Mouse (Mus musculus) lung, postnatal 0 days (tissue): ENCODE data around the gene Map4k1. TPM values are rescaled to one million over a fixed set of nuclear protein-coding genes. Genes with fewer than 3 reads are reported as not detected.

ENCODE experiments used
- ATAC-seq: fragments of 200-750 bp; cut with Nextera tagmentation; 2 replicates; pipeline ENCODE4 v1.8.0; 2017; ENCODE audit warnings: moderate library complexity
- DNase-seq: peaks from one replicate; pipeline ENCODE4 v3.0.0-alpha.2; 2016; ENCODE audit warnings: low spot score
- H3K27ac ChIP-seq: fragments of 300-500 bp; sonication (generic); 2 replicates; pipeline ENCODE4 v1.5.1; 2014; ENCODE audit warnings: antibody characterized with exemption, mild to moderate bottlenecking, low read length, mixed read lengths
- H3K27me3 ChIP-seq: fragments of 300-500 bp; sonication (generic); replicated peaks from 2 replicates; pipeline ENCODE4 v1.6.1; 2014; ENCODE audit warnings: low read length, mixed read lengths; ENCODE audit not compliant: insufficient read depth
- H3K36me3 ChIP-seq: fragments of 300-500 bp; sonication (generic); 2 replicates; pipeline ENCODE4 v1.6.1; 2014; ENCODE audit warnings: low read length, mixed read lengths; ENCODE audit not compliant: insufficient read depth
- H3K4me1 ChIP-seq: fragments of 300-500 bp; sonication (generic); 2 replicates; pipeline ENCODE4 v1.6.1; 2014; ENCODE audit warnings: antibody characterized with exemption, low read depth, low read length, mixed read lengths; ENCODE audit not compliant: insufficient read depth
- H3K4me2 ChIP-seq: fragments of 300-500 bp; sonication (generic); replicated peaks from 2 replicates; pipeline ENCODE4 v1.6.1; 2014; ENCODE audit warnings: low read depth, mild to moderate bottlenecking, low read length, moderate library complexity, mixed read lengths
- H3K4me3 ChIP-seq: fragments of 300-500 bp; sonication (generic); 2 replicates; pipeline ENCODE4 v1.5.1; 2014; ENCODE audit warnings: low read depth, low read length
- H3K9ac ChIP-seq: fragments of 300-500 bp; sonication (generic); replicated peaks from 2 replicates; pipeline ENCODE4 v1.6.1; 2014; ENCODE audit warnings: low read depth, mild to moderate bottlenecking
- H3K9me3 ChIP-seq: fragments of 300-500 bp; sonication (generic); 2 replicates; pipeline ENCODE4 v1.6.1; 2016; ENCODE audit warnings: low read length, mixed read lengths
- CTCF ChIP-seq: IDR thresholded peaks from 2 replicates; pipeline ENCODE4 v1.5.1; 2016; ENCODE audit warnings: antibody characterized with exemption, mild to moderate bottlenecking
- EP300 ChIP-seq: IDR thresholded peaks from 2 replicates; pipeline ENCODE4 v1.6.1; 2016; ENCODE audit warnings: antibody characterized with exemption, mild to moderate bottlenecking, control low read depth
- WGBS: fragments of 180-500 bp; shearing (Covaris S2); extraction: QIAGEN DNeasy Blood & Tissue Kit; methylation state at CpG from one replicate; pipeline ENCODE4 v1.1.7; 2014; 5-methylcytosine and 5-hydroxymethylcytosine counted together
- polyA plus RNA-seq: library from polyadenylated mRNA; unstranded; fragments of >200 nt; fragmentation: Nextera tagmentation; extraction: Ambion mirVana; gene quantifications from 2 replicates; pipeline ENCODE4 v1.2.1, GENCODE M21; 2015

Gene Map4k1
- polyA plus RNA-seq, 1 experiment from 2014 or later: 3.5 TPM

GRCm38 (mm10) chr7:29008171-29008570 lies 26.3 kb downstream of the Map4k1 start:
- no peak overlapping the region for H3K4me2 ChIP-seq
- WGBS: 86% methylated on average over 10 of the region's 10 CpGs
- H3K27me3 ChIP-seq: no peaks in the 10 kb centered on the region
- no peaks in the 10 kb centered on the region for H3K4me1 ChIP-seq
- H3K36me3 ChIP-seq: no peaks in the 10 kb centered on the region
- TF ChIP-seq EP300 (no peak), CTCF (no peak)
- no peak overlapping the region for H3K9ac ChIP-seq
- no peak overlapping the region for H3K27ac ChIP-seq
- H3K9me3 ChIP-seq: no peaks in the 10 kb centered on the region
- no peak for DNase-seq
- no peak for ATAC-seq
- no peak overlapping the region for H3K4me3 ChIP-seq

- TF ChIP-seq EP300 (no peak), CTCF (no peak)
- 50% methylated on average over 9 of the region's 9 CpGs for WGBS
- ATAC-seq: no peak
- Histone ChIP-seq H3K27me3 (no peaks in the 10 kb centered on the region), H3K36me3 (no peaks in the 10 kb centered on the region), H3K9ac (no peak overlapping the region), H3K4me3 (no peak overlapping the region), H3K4me1 (no peaks in the 10 kb centered on the region), H3K9me3 (no peaks in the 10 kb centered on the region), H3K4me2 (no peak overlapping the region), H3K27ac (no peak overlapping the region)
- peak; percentile 22 for DNase-seq
Observed at GRCm38 (mm10) chr7:29008714-29009113, 26.9 kb downstream of the Map4k1 start.

- 97% methylated on average over 1 of the region's 1 CpGs for WGBS
- DNase-seq: no peak
- ATAC-seq: no peak
- Histone ChIP-seq H3K4me1 (peaks cover 2% of the 10 kb centered on the region; the same call in 1 of the 2 replicates), H3K27me3 (peaks cover 17% of the 10 kb centered on the region; the same call in 1 of the 2 replicates), H3K9ac (no peak overlapping the region), H3K4me3 (no peak overlapping the region), H3K4me2 (no peak overlapping the region), H3K36me3 (no peaks in the 10 kb centered on the region), H3K27ac (no peak overlapping the region), H3K9me3 (no peaks in the 10 kb centered on the region; the same call in 1 of the 2 replicates)
- TF ChIP-seq EP300 (no peak), CTCF (peak; percentile 23)
Observed at GRCm38 (mm10) chr7:29014984-29015383, 33.1 kb downstream of the Map4k1 start.

- H3K4me1 ChIP-seq: peaks cover 2% of the 10 kb centered on the region; the same call in 1 of the 2 replicates
- WGBS: 78% methylated on average over 7 of the region's 7 CpGs
- DNase-seq: no peak
- no peak overlapping the region for H3K4me2 ChIP-seq
- no peaks in the 10 kb centered on the region for H3K36me3 ChIP-seq
- no peak overlapping the region for H3K4me3 ChIP-seq
- no peak for TF ChIP-seq EP300
- TF ChIP-seq CTCF: no peak
- H3K27ac ChIP-seq: no peak overlapping the region
- H3K27me3 ChIP-seq: peaks cover 19% of the 10 kb centered on the region; the same call in 1 of the 2 replicates
- no peak overlapping the region for H3K9ac ChIP-seq
- no peak for ATAC-seq
- H3K9me3 ChIP-seq: no peaks in the 10 kb centered on the region; the same call in 1 of the 2 replicates
Observed at GRCm38 (mm10) chr7:29016440-29016839, 34.6 kb downstream of the Map4k1 start.

GRCm38 (mm10) chr7:29017222-29017621 lies 35.4 kb downstream of the Map4k1 start:
- WGBS: 71% methylated on average over 7 of the region's 7 CpGs
- peaks cover 19% of the 10 kb centered on the region; the same call in 1 of the 2 replicates for H3K27me3 ChIP-seq

GRCm38 (mm10) chr7:29019447-29020220 lies 37.8 kb downstream of the Map4k1 start:
- TF ChIP-seq CTCF (no peak), EP300 (no peak)
- DNase-seq (no peak), ATAC-seq (no peak)
- H3K4me1 ChIP-seq: peaks cover 2% of the 10 kb centered on the region; the same call in 1 of the 2 replicates
- no peaks in the 10 kb centered on the region; the same call in 1 of the 2 replicates for H3K9me3 ChIP-seq
- H3K27ac ChIP-seq: no peak overlapping the region
- no peak overlapping the region for H3K9ac ChIP-seq
- H3K4me2 ChIP-seq: peak overlapping the region; percentile 46
- peaks cover 19% of the 10 kb centered on the region; the same call in 1 of the 2 replicates for H3K27me3 ChIP-seq
- 6% methylated on average over 66 of the region's 88 CpGs for WGBS
- no peaks in the 10 kb centered on the region for H3K36me3 ChIP-seq
- peak overlapping the region; percentile 17; the same call in 1 of the 2 replicates for H3K4me3 ChIP-seq

More at GRCm38 (mm10) chr7:29017222-29017621, 35.4 kb downstream of the Map4k1 start:
- ATAC-seq: no peak
- Histone ChIP-seq H3K4me3 (no peak overlapping the region), H3K9ac (no peak overlapping the region), H3K4me1 (peaks cover 2% of the 10 kb centered on the region; the same call in 1 of the 2 replicates), H3K9me3 (no peaks in the 10 kb centered on the region; the same call in 1 of the 2 replicates), H3K27ac (no peak overlapping the region), H3K4me2 (no peak overlapping the region), H3K36me3 (no peaks in the 10 kb centered on the region)
- TF ChIP-seq CTCF (no peak), EP300 (no peak)
- no peak for DNase-seq
